Mouse (Mus musculus) neural tube, embryonic 14.5 days (tissue): ENCODE results near the gene Slc29a3. TPM values are rescaled to one million over a fixed set of nuclear protein-coding genes. Genes with fewer than 3 reads are reported as not detected.

ENCODE experiments used
- ATAC-seq: fragments of 200-750 bp; cut with Nextera tagmentation; 2 replicates; pipeline ENCODE4 v1.8.0; 2017; ENCODE audit warnings: low read depth, mild to moderate bottlenecking, moderate TSS enrichment, moderate library complexity
- H3K27ac ChIP-seq: fragments of 300-500 bp; sonication (generic); 2 replicates; pipeline ENCODE4 v1.5.1; 2014; ENCODE audit warnings: low read depth, mild to moderate bottlenecking, control low read depth, low read length, moderate library complexity, mixed read lengths
- H3K27me3 ChIP-seq: fragments of 300-500 bp; sonication (generic); 2 replicates; pipeline ENCODE4 v1.6.1; 2014; ENCODE audit warnings: low read length; ENCODE audit not compliant: control insufficient read depth, insufficient read depth
- H3K36me3 ChIP-seq: fragments of 300-500 bp; sonication (generic); 2 replicates; pipeline ENCODE4 v1.6.1; 2014; ENCODE audit warnings: low read length, mixed read lengths; ENCODE audit not compliant: control insufficient read depth, insufficient read depth
- H3K4me1 ChIP-seq: fragments of 300-500 bp; sonication (generic); 2 replicates; pipeline ENCODE4 v1.6.1; 2014; ENCODE audit warnings: low read length; ENCODE audit not compliant: control insufficient read depth, insufficient read depth
- H3K4me2 ChIP-seq: fragments of 300-500 bp; sonication (generic); 2 replicates; pipeline ENCODE4 v1.6.1; 2014; ENCODE audit warnings: mild to moderate bottlenecking, low read depth, low read length, control low read depth
- H3K4me3 ChIP-seq: fragments of 300-500 bp; sonication (generic); 2 replicates; pipeline ENCODE4 v1.5.1; 2014; ENCODE audit warnings: low read depth, low read length, control low read depth, mixed read lengths
- H3K9ac ChIP-seq: fragments of 300-500 bp; sonication (generic); replicated peaks from 2 replicates; pipeline ENCODE4 v1.6.1; 2014; ENCODE audit warnings: low read depth, mild to moderate bottlenecking, control low read depth, low read length, mixed read lengths
- H3K9me3 ChIP-seq: fragments of 300-500 bp; sonication (generic); 2 replicates; pipeline ENCODE4 v1.6.1; 2016; ENCODE audit warnings: low read length; ENCODE audit not compliant: control insufficient read depth
- WGBS: fragments of 180-500 bp; shearing (Covaris S2); extraction: QIAGEN DNeasy Blood & Tissue Kit; methylation state at CpG from one replicate; pipeline ENCODE4 v1.1.7; 2014; 5-methylcytosine and 5-hydroxymethylcytosine counted together
- polyA plus RNA-seq: library from polyadenylated mRNA; unstranded; fragments of >200 nt; fragmentation: Nextera tagmentation; extraction: Ambion mirVana; gene quantifications from 2 replicates; pipeline ENCODE4 v1.2.1, GENCODE M21; 2014

Gene Slc29a3
- polyA plus RNA-seq, 1 experiment from 2014 or later = 9.5 TPM

GRCm38 (mm10) chr10:60685764-60686640 lies 66.6 kb downstream of the Slc29a3 start:
- Histone ChIP-seq H3K4me2 (peak overlapping the region; percentile 100), H3K36me3 (no peaks in the 10 kb centered on the region), H3K4me1 (peaks cover 14% of the 10 kb centered on the region), H3K9me3 (no peaks in the 10 kb centered on the region), H3K4me3 (peak overlapping the region; percentile 57), H3K27me3 (peaks cover 46% of the 10 kb centered on the region), H3K9ac (no peak overlapping the region), H3K27ac (no peak overlapping the region)
- 9% methylated on average over 50 of the region's 50 CpGs for WGBS
- ATAC-seq = no peak

- Histone ChIP-seq H3K36me3 (no peaks in the 10 kb centered on the region), H3K9me3 (no peaks in the 10 kb centered on the region), H3K27ac (no peak overlapping the region), H3K4me1 (no peaks in the 10 kb centered on the region), H3K4me3 (no peak overlapping the region), H3K27me3 (no peaks in the 10 kb centered on the region), H3K4me2 (no peak overlapping the region), H3K9ac (no peak overlapping the region)
- no peak for ATAC-seq
- 84% methylated on average over 3 of the region's 3 CpGs for WGBS
Observed at GRCm38 (mm10) chr10:60678926-60679325, 73.7 kb downstream of the Slc29a3 start.

GRCm38 (mm10) chr10:60677319-60677718 lies 75.3 kb downstream of the Slc29a3 start:
- no peak overlapping the region for H3K9ac ChIP-seq
- H3K4me2 ChIP-seq = no peak overlapping the region
- no peaks in the 10 kb centered on the region for H3K36me3 ChIP-seq
- WGBS = 64% methylated on average over 4 of the region's 4 CpGs
- H3K4me3 ChIP-seq = no peak overlapping the region
- H3K9me3 ChIP-seq = no peaks in the 10 kb centered on the region
- H3K27ac ChIP-seq = no peak overlapping the region
- ATAC-seq = no peak
- no peaks in the 10 kb centered on the region for H3K4me1 ChIP-seq
- no peaks in the 10 kb centered on the region for H3K27me3 ChIP-seq

- H3K9ac ChIP-seq = no peak overlapping the region
- no peak overlapping the region for H3K4me2 ChIP-seq
- H3K27me3 ChIP-seq = no peaks in the 10 kb centered on the region
- H3K9me3 ChIP-seq = no peaks in the 10 kb centered on the region
- WGBS = 69% methylated on average over 8 of the region's 8 CpGs
- no peaks in the 10 kb centered on the region for H3K4me1 ChIP-seq
- no peak overlapping the region for H3K4me3 ChIP-seq
- no peaks in the 10 kb centered on the region for H3K36me3 ChIP-seq
- no peak for ATAC-seq
- no peak overlapping the region for H3K27ac ChIP-seq
Observed at GRCm38 (mm10) chr10:60670166-60670565, 82.4 kb downstream of the Slc29a3 start.

- WGBS = 91% methylated on average over 3 of the region's 3 CpGs
- Histone ChIP-seq H3K9ac (no peak overlapping the region), H3K4me3 (no peak overlapping the region), H3K4me1 (no peaks in the 10 kb centered on the region), H3K27me3 (no peaks in the 10 kb centered on the region), H3K9me3 (no peaks in the 10 kb centered on the region), H3K36me3 (no peaks in the 10 kb centered on the region), H3K4me2 (no peak overlapping the region), H3K27ac (no peak overlapping the region)
- no peak for ATAC-seq
Observed at GRCm38 (mm10) chr10:60668591-60668990, 84.0 kb downstream of the Slc29a3 start.

Other genes with a start within 250 kb of the Slc29a3 start
- gene Cdh23, start 56.3 kb downstream of the Slc29a3 start, polyA plus RNA-seq = 6.0 and 15.4 TPM in 2 replicates
- 1.7 and 1.8 TPM in 2 replicates for gene Unc5b, start 78.8 kb upstream of the Slc29a3 start, polyA plus RNA-seq